Mouse (Mus musculus) forebrain, embryonic 13.5 days (tissue): ENCODE measurements at regions not wholly inside any gene's neighbourhood (a gene's known extent, or its start where the extent isn't known, plus 50 kb on each side); places are given as distances from the start of the nearest gene placed in this dataset.

ENCODE experiments used
- ATAC-seq: fragments of 200-750 bp; cut with Nextera tagmentation; 2 replicates; pipeline ENCODE4 v1.8.0; 2017
- H3K27ac ChIP-seq: fragments of 300-500 bp; sonication (generic); 2 replicates; pipeline ENCODE4 v1.5.1; 2015; ENCODE audit warnings: inconsistent platforms, mild to moderate bottlenecking, moderate library complexity
- H3K27me3 ChIP-seq: fragments of 300-500 bp; sonication (generic); 2 replicates; pipeline ENCODE4 v1.6.1; 2015; ENCODE audit warnings: mild to moderate bottlenecking, inconsistent platforms
- H3K36me3 ChIP-seq: fragments of 300-500 bp; sonication (generic); 2 replicates; pipeline ENCODE4 v1.6.1; 2015; ENCODE audit warnings: mild to moderate bottlenecking, inconsistent platforms; ENCODE audit not compliant: poor library complexity, severe bottlenecking
- H3K4me1 ChIP-seq: fragments of 300-500 bp; sonication (generic); 2 replicates; pipeline ENCODE4 v1.6.1; 2015; ENCODE audit warnings: inconsistent platforms
- H3K4me2 ChIP-seq: fragments of 300-500 bp; sonication (generic); 2 replicates; pipeline ENCODE4 v1.6.1; 2015; ENCODE audit warnings: inconsistent platforms, mild to moderate bottlenecking, moderate library complexity
- H3K4me3 ChIP-seq: fragments of 300-500 bp; sonication (generic); 2 replicates; pipeline ENCODE4 v1.5.1; 2015; ENCODE audit warnings: mild to moderate bottlenecking, inconsistent platforms
- H3K9ac ChIP-seq: fragments of 300-500 bp; sonication (generic); 2 replicates; pipeline ENCODE4 v1.6.1; 2015; ENCODE audit warnings: mild to moderate bottlenecking, inconsistent platforms
- H3K9me3 ChIP-seq: fragments of 300-500 bp; sonication (generic); replicated peaks from 2 replicates; pipeline ENCODE4 v1.6.1; 2016; ENCODE audit warnings: inconsistent platforms
- WGBS: fragments of 180-500 bp; shearing (Covaris S2); methylation state at CpG from one replicate; pipeline ENCODE4 v1.1.7; 2015; 5-methylcytosine and 5-hydroxymethylcytosine counted together

DNA sequence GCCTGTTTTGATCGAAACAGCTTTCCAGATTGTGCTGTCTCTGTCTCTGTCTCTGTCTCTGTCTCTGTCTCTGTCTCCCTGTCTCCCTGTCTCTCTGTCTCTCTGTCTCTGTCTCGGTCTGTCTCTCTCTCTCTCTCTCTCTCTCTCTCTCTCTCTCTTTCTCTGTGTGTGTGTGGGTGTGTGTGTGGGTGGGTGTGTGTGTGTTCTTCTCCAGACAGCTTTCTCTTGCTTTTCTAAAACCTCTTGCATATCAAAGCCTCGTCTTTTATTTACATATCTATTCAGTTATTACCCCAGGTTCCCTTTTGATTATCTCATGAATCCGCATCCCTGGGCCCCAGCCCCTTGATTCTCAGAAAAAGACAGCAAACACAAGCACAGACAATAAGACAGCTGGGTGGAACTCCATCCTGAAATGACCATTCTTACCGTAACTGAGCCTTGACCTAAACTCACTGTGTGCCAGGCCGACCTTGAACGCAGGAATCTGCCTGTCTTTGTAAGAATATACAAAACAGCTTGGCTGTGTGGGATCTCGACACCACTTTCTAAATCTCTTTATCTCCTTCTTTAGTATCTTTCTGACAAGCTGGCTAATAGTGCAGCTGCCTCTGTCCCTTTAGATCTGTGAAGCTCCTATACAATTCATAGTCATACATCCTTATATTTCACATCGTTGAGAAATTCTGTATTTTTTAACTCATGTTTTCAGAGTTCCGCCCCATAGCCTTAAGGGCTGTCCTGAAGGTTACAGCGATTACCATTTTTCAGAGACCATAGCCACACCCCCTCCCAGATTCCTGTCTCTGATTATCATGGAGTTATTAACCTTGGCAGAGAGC is 141.3 kb downstream of the Rnd3 start:
- Histone ChIP-seq H3K4me2 (no peak overlapping the region), H3K36me3 (no peaks in the 10 kb centered on the region), H3K27ac (no peak overlapping the region), H3K4me1 (peaks cover 13% of the 10 kb centered on the region), H3K9me3 (no peaks in the 10 kb centered on the region), H3K9ac (no peak overlapping the region), H3K4me3 (no peak overlapping the region), H3K27me3 (no peaks in the 10 kb centered on the region)
- ATAC-seq: no peak
- WGBS: 39% methylated on average over 11 of the region's 11 CpGs

DNA sequence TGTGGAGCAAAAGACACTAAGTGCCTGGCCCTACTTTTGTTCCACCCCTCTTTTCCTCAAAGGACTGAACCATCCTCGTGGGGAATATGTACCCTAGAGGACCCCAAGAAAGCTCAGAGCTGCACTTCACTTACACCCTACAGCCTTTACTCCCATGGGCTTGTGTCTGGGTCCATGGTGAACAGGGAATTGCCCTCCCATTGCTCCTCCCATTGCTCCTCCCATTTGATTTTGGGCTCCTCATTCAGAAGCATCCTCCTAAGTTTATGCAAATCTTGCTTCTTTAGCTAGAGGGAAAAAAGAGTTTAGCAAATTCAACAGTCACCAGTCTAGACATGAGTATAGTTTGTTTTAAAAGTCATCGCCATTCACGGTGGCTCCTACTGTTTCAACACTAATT is 142.1 kb downstream of the Rnd3 start:
- Histone ChIP-seq H3K9ac (no peak overlapping the region), H3K9me3 (no peaks in the 10 kb centered on the region)
- WGBS: 49% methylated on average over 3 of the region's 3 CpGs

DNA sequence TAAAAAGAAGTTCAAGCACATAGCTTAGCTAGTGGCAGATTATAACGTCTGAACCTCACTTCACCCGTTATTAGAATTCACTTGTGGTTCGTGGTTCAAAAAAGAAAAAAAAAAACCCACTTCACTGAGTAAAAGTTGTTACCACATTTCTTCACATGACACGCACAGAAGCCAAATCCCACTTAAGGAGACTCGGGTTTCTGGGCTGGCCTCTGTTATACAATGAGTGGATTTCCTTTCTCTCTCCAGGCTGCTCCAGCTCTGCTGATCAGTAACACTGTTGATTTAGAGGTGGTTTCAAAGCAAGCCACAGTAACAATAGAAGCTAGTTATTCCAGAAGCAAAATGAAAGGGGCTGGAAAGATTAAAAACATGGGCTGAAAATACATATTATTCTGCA is 147.4 kb downstream of the Rnd3 start:
- H3K4me3 ChIP-seq: no peak overlapping the region
- H3K4me1 ChIP-seq: peaks cover 7% of the 10 kb centered on the region; the same call in 1 of the 2 replicates
- H3K27me3 ChIP-seq: no peaks in the 10 kb centered on the region
- no peak overlapping the region for H3K9ac ChIP-seq
- no peaks in the 10 kb centered on the region for H3K9me3 ChIP-seq
- no peak overlapping the region for H3K4me2 ChIP-seq
- H3K36me3 ChIP-seq: no peaks in the 10 kb centered on the region
- H3K27ac ChIP-seq: no peak overlapping the region
- 19% methylated on average over 5 of the region's 5 CpGs for WGBS
- no peak for ATAC-seq

More for the DNA sequence above, 142.1 kb downstream of the Rnd3 start:
- no peak overlapping the region for H3K4me2 ChIP-seq
- peaks cover 17% of the 10 kb centered on the region for H3K4me1 ChIP-seq
- ATAC-seq: no peak
- no peaks in the 10 kb centered on the region for H3K27me3 ChIP-seq
- H3K27ac ChIP-seq: no peak overlapping the region
- H3K4me3 ChIP-seq: no peak overlapping the region
- no peaks in the 10 kb centered on the region for H3K36me3 ChIP-seq

DNA sequence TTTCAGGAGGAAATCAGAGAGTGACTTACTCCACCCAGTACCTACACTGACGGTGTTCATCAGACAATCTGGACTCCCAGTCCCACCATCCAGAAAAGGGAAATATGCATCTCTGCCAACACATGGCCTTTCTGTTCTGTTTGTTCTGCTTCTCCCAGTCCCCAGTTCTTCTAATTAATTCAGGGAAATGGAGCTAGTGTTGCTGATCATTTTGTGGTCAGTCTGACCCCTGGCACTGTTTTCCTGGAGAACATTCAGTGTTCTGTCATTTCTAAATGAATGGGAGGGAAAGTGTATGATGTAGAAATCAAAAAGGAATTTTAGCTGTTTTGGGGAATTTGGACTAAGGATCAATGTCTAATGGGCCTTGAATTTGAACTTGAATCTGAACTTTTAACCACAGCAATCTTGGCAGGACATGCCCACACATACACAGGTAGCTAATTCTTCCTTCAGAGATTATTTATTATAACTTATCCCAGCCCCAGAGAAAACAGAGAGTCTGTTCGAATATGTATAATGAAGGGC is 165.0 kb downstream of the Rnd3 start:
- Histone ChIP-seq H3K4me1 (0 out of 2 replicates have a peak, but pooled peaks cover 3% of the 10 kb centered on the region), H3K27me3 (no peaks in the 10 kb centered on the region), H3K36me3 (no peaks in the 10 kb centered on the region), H3K27ac (no peak overlapping the region), H3K4me3 (no peak overlapping the region), H3K4me2 (no peak overlapping the region), H3K9me3 (no peaks in the 10 kb centered on the region), H3K9ac (no peak overlapping the region)
- ATAC-seq: no peak
- WGBS: 57% methylated on average over 2 of the region's 2 CpGs

DNA sequence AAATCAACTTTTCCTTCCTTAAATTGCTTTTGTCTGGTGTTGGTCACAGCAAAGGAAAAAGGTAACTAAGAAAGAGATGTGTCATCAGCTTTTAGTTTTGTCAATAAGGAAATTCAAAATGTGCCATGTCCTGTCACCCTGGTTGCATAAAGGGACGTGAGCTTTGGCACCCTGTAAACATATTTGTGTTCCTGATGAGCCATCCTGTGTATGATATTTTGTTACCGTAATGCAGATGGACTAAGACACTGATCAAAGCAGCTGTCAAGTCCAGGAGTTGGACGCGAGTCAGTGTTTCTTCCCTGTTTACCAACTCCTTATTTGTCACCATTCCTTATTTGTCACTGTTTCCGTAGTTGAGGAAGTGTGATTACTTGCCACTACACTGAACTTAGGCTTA is 166.3 kb downstream of the Rnd3 start:
- Histone ChIP-seq H3K4me1 (0 out of 2 replicates have a peak, but pooled peaks cover 3% of the 10 kb centered on the region), H3K9me3 (no peaks in the 10 kb centered on the region), H3K4me2 (no peak overlapping the region), H3K36me3 (no peaks in the 10 kb centered on the region), H3K27me3 (no peaks in the 10 kb centered on the region), H3K4me3 (no peak overlapping the region), H3K27ac (no peak overlapping the region), H3K9ac (no peak overlapping the region)
- ATAC-seq: no peak
- WGBS: 87% methylated on average over 5 of the region's 5 CpGs

DNA sequence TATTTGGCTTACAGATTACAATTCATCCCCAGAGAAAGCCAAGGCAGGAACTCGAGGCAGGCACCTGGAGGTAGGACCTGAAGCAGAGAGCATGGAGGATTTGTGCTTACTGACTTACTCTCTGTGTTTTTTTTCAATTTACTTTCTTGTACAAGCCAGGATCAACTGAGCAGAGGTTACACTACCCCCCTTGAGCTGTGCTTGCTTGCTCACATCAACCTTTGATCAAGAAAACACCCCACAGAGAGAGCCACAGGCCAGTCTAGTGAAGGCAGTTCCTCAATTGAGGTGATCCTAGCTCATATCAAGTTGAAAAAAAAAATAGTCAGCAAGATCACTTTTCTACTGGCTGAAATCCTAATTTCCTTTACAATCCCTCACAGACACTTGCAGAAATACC is 170.6 kb downstream of the Rnd3 start:
- no peaks in the 10 kb centered on the region for H3K4me1 ChIP-seq
- no peak overlapping the region for H3K4me3 ChIP-seq
- H3K27ac ChIP-seq: no peak overlapping the region
- 75% methylated on average over 1 of the region's 1 CpGs for WGBS
- H3K9me3 ChIP-seq: no peaks in the 10 kb centered on the region
- H3K9ac ChIP-seq: no peak overlapping the region
- no peak overlapping the region for H3K4me2 ChIP-seq
- ATAC-seq: no peak
- H3K27me3 ChIP-seq: no peaks in the 10 kb centered on the region
- no peaks in the 10 kb centered on the region for H3K36me3 ChIP-seq

DNA sequence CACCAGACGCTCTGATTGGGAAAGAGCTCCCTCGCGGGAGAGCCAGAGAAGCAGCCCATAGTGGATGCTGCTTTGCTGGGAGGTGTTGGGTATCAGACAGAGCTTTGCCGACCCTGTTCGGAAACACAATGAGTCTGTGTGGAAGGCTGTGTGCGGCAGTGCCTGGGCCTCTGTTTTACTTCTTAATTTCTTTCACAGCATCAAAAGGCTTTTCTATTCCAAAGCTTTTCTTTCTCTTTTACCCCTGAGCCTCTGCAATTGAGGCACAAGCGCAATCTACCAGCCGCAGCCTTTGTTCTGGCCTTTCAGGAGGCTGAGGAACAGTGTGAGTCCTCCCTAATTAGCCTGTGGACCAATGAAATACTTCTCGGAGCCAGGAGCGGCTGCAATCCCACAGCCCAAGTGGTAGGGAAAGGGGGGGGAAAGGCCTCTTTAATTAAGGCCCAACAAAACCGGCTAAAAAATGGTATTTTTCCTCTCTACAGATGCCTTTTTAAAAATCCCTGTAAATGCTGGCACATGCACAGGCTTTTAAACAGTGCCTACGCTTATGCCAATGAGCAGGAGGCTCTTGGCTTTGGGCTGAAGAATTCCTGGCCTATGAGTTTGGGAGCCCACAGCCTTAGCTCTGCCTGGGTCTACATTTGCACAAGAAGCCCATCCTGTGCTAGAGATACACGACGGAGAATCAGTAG is 177.6 kb downstream of the Rnd3 start:
- peak overlapping the region; percentile 31 for H3K9ac ChIP-seq
- no peaks in the 10 kb centered on the region for H3K27me3 ChIP-seq
- H3K4me1 ChIP-seq: peaks cover 52% of the 10 kb centered on the region
- 2% methylated on average over 14 of the region's 14 CpGs for WGBS
- H3K9me3 ChIP-seq: no peaks in the 10 kb centered on the region
- H3K4me2 ChIP-seq: peak overlapping the region; percentile 11
- peak; percentile 97 for ATAC-seq
- no peaks in the 10 kb centered on the region for H3K36me3 ChIP-seq
- H3K27ac ChIP-seq: peak overlapping the region; percentile 92
- H3K4me3 ChIP-seq: no peak overlapping the region

DNA sequence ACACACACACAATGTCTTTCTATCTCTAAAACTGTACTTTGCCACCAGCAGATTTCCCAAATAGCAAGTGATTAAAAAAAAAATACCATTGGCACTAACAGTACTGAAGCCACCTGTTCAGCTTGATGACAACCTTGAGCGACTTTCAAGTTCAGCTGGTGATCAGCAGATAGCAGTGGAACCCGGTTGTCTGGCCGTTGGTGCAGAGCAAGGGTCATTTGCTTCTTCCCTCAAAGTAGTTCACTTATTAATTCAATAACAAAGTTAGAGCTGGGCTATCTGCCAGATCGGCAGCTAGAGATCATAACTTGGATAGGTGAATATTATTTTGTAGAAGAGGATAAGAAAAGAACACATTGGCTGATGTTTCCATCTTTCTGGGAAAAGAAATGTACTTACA is 180.5 kb downstream of the Rnd3 start:
- 76% methylated on average over 4 of the region's 4 CpGs for WGBS
- peaks cover 67% of the 10 kb centered on the region for H3K4me1 ChIP-seq
- no peak overlapping the region for H3K9ac ChIP-seq
- H3K9me3 ChIP-seq: no peaks in the 10 kb centered on the region
- no peak overlapping the region for H3K4me3 ChIP-seq
- H3K4me2 ChIP-seq: no peak overlapping the region
- H3K27ac ChIP-seq: no peak overlapping the region
- ATAC-seq: no peak
- no peaks in the 10 kb centered on the region for H3K36me3 ChIP-seq
- H3K27me3 ChIP-seq: no peaks in the 10 kb centered on the region

DNA sequence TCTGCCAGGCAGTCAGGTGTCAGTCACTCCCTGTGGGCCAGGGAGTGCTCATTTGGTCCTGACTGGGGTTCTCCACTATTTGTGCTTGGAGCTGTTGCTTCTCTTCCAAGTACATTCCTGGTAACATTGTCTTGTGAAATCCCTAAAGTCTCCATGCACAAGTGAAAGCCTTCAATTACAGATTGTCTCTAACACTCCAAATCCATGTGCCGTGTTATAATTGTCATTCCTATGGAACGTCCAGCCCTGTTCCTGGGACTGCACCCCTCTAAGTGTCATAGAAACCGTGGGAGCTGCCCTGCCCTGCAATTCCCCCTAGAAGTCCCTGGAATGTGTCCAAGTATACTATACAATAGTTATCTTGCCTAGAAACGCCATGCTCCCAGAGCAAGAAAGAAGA is 181.1 kb downstream of the Rnd3 start:
- H3K27me3 ChIP-seq: no peaks in the 10 kb centered on the region
- WGBS: 7% methylated on average over 4 of the region's 4 CpGs
- peak overlapping the region; percentile 6; the same call in 1 of the 2 replicates for H3K27ac ChIP-seq
- ATAC-seq: no peak
- no peaks in the 10 kb centered on the region for H3K9me3 ChIP-seq
- H3K9ac ChIP-seq: no peak overlapping the region
- H3K4me2 ChIP-seq: no peak overlapping the region
- H3K4me1 ChIP-seq: peaks cover 64% of the 10 kb centered on the region
- H3K4me3 ChIP-seq: no peak overlapping the region
- no peaks in the 10 kb centered on the region for H3K36me3 ChIP-seq

DNA sequence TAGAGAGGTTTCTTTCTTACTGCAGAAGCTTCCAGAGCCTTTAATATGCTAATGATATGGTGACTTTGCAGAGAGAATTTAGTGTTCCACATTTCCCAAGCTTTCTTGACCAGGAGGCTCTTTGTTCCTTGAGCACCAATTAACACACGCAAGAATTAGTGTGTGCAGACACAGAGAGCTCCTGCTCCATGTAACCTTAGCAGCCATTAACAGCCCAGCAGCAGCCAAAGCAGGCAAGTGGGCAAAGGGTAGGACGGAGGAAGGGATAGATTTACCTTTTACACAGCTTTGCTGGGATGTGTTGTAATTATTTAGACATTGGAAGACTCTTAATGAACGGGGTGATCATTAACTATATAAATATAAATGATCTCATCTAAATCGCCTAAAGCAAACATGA is 181.8 kb downstream of the Rnd3 start:
- no peak overlapping the region for H3K4me2 ChIP-seq

DNA sequence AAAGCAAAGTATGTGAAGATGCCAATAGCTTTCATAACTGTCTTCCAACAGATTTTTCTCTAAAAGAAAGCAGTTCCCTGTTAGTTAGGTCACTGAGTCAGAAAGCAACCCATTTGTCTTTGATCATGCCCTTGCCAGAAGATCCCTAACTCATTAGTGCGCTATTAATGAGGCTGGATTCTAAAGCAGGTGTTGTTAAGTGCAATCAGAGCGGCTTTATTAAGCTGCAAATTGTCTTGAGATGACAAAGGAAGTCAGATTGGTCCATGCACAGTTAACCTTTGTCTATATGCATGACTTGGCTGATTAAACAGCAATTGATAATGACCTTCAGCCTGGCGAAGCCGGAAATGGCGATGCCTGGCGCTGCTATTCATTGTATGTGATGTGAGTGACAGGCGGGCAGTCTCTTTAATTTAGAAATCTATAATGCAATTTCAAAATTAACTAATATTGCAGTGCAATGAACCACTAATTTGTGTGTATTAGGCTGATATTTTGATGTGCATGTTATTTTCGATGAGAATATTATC is 183.4 kb downstream of the Rnd3 start:
- no peak overlapping the region for H3K9ac ChIP-seq
- H3K4me3 ChIP-seq: no peak overlapping the region
- H3K4me1 ChIP-seq: peaks cover 42% of the 10 kb centered on the region
- no peaks in the 10 kb centered on the region for H3K36me3 ChIP-seq
- H3K9me3 ChIP-seq: no peaks in the 10 kb centered on the region
- ATAC-seq: no peak
- no peaks in the 10 kb centered on the region for H3K27me3 ChIP-seq
- H3K27ac ChIP-seq: no peak overlapping the region
- 23% methylated on average over 8 of the region's 8 CpGs for WGBS
- H3K4me2 ChIP-seq: no peak overlapping the region

More for the DNA sequence above, 181.8 kb downstream of the Rnd3 start:
- Histone ChIP-seq H3K27ac (peak overlapping the region; percentile 48; the same call in 1 of the 2 replicates), H3K36me3 (no peaks in the 10 kb centered on the region), H3K4me3 (no peak overlapping the region), H3K4me1 (peaks cover 58% of the 10 kb centered on the region), H3K9ac (no peak overlapping the region), H3K9me3 (no peaks in the 10 kb centered on the region), H3K27me3 (no peaks in the 10 kb centered on the region)
- 20% methylated on average over 4 of the region's 4 CpGs for WGBS
- no peak for ATAC-seq

DNA sequence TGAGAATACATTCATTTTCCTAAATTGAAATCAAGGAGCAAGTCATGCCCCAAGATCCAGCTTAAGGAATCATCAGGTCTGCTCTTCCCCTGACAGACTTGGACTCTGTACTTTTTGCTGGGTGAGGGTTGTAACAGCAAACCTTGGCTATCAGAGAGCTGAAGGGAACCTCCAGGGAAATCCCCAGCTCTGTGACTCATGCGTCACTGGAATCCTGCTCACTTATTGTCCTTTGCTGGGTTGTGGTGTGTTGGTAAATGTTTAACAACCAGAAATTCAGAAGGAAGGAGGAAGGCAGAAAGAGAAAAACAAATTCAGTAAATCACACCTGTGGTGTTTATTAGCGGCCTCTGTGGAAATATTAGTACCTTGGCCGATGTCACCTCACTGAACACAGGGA is 184.8 kb downstream of the Rnd3 start:
- H3K36me3 ChIP-seq: no peaks in the 10 kb centered on the region

More for the DNA sequence above, 184.8 kb downstream of the Rnd3 start:
- Histone ChIP-seq H3K4me2 (no peak overlapping the region), H3K4me3 (no peak overlapping the region), H3K9me3 (no peaks in the 10 kb centered on the region), H3K4me1 (peaks cover 35% of the 10 kb centered on the region), H3K27me3 (no peaks in the 10 kb centered on the region), H3K27ac (no peak overlapping the region), H3K9ac (no peak overlapping the region)
- no peak for ATAC-seq
- 91% methylated on average over 3 of the region's 3 CpGs for WGBS
